Mouse (Mus musculus) urinary bladder, postnatal 14 days (tissue): ENCODE results near the gene Gm14862.
"Not testable (repeated sequence)": the region's sequence is repeated elsewhere in the genome, so short reads cannot be mapped to it uniquely, and the experiment has no call there.

Source experiments
- DNase-seq: peaks from one replicate; pipeline ENCODE4 v3.0.0; 2021; ENCODE audit warnings: low spot score

Gene Gm14862

DNA sequence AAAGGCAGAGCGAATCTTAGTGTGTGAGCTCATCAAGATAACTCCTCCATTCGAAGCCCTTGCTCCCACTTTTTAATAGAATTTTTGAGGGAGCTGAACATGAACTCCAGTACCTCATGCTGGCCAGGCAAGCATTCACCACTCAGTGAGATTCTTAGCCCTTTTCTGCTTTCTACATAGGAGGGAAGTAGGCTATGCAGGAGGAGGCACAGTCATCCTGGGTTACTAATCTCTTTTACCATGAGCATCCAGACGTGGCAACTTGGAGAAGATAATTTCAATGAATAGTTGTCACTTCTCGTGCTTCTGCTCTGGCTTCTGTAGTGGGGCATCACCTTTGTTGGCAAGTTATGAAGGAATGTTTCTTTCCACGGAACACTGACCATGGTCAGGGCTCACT lies at the start of gene Gm14862:
Gene Gm14862 (minus strand): TSS at position 134 of the 400 bp plus-strand sequence.
- DNase-seq: no peak

DNA sequence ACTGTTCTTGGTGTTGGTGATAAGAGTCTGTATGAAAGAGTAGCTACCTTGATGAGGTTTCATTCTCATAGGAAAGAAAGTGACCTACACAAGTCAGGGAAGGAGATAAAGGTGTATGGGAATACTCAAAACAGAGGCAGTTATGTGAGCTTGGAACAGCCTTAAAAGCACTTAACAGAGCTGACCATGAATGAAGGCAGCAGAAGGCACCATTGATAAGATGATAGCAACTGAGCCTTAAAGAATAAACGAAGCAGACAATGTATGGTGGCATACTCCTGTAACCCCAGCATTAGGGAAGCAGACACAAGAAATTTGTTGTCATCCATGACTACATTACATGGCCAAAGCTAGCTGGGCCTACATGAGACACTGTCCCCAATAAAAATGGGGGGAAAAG lies 46.8 kb upstream of the Gm14862 start:
- DNase-seq: no peak

DNA sequence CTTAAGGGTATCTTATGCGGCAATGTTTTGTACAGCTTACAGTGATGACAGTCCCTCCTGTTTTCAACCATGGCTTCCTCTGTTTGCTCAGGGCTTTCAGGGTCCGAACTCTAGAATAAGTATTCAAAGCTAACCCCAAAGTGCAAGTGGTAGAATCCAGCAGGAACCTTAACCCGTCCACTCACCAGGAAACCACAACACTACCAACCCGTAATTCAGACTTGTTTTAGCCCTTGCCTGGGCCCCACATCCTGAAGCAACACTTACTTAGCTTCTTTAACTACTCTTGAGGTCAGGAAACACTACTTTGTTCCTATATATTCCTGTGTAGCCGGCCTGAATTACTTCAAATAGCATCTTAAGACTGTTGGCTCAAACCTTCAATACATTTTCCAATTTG lies 46.1 kb upstream of the Gm14862 start:
- no peak for DNase-seq

DNA sequence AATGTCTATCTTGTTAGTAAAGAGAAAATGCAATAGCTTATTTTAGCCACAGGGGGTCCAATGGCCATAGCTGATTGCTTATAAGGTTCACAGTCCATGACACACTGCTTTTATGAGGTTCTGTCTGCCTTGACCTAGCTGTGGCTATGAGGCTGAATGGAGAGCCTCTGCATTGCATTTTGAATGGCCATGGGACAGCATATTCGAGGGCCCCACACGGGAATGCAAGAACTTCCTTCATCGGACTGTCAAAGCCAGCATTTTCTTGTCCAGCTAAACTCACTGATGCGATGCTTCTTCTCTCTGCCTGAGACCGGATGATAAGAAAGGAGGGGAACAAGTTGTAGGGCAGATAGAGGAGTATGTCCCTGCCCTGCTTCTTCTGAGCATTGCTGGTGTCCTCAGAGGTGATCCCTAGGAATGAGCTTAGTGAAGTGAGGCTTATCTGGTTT lies 41.7 kb upstream of the Gm14862 start:
- no peak for DNase-seq

DNA sequence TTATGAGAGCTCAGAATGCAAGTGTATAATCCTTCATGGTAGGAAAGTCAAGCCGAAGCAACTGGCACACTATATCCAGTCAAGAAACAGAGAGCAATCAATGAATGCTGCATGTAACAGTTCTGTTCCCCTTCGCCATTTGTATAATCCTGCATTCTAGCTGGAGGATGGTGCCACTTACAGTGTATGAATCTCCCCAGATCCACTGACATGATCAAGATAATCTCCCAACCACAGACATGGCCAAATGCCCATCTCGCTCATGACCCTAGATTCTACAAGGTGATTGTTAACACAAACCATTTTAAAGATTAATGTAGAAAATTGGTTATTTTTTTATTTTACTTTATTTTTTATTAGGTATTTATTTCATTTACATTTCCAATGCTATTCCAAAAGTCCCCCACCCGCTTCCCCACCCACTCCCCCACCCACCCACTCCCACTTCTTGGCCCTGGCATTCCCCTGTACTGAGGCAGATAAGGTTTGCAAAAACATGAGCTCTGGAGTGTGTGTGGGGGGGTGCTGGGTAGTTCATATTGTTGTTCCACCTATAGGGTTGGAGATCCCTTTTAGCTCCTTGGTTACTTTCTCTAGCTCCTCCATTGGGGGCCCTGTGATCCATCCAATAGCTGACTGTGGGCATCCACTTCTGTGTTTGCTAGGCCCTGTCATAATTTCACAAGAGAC lies 36.6 kb upstream of the Gm14862 start:
- DNase-seq: not testable (repeated sequence)

DNA sequence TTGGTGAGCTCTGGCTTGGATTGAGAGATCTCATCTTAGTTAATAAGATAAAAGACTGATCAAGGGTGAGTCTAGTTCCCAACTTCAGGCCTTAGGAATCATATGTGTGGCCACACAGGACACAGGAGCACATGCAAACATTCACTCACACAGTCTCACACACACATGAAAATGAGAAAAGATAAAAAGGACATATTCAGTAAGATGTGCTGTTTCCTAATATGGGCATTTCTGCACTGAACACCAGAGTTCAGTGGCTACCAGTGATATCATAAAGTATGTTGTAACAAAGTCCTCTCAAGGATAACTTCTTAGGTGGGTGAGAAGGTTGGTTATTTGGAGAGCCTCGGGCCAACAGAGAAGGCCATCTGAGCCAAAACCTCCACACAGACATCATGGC lies 26.8 kb upstream of the Gm14862 start, which contains the start of gene H2al1m:
Gene H2al1m (plus strand): TSS at position 301 of the 400 bp plus-strand sequence.
- DNase-seq: not testable (repeated sequence)

DNA sequence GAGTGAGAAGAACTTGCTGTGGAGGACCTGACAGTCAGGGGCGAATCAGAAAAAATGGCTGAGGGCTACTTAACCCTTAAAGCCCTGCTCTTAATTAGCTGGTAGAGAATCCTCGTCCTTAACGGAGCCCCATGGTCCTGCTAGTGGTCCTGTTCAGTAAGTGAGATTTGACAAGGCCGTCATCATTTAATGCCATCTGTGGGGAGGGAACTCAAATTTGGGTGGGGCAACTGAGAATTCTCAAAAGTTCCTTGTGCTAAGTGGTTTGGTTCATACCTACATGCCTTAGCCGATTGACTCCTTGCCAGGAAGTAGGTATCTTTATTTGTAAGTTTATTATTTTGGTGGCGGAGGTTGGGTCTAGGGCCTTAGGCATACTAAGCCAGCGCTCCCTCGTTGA lies 17.6 kb upstream of the Gm14862 start:
- DNase-seq: no peak

DNA sequence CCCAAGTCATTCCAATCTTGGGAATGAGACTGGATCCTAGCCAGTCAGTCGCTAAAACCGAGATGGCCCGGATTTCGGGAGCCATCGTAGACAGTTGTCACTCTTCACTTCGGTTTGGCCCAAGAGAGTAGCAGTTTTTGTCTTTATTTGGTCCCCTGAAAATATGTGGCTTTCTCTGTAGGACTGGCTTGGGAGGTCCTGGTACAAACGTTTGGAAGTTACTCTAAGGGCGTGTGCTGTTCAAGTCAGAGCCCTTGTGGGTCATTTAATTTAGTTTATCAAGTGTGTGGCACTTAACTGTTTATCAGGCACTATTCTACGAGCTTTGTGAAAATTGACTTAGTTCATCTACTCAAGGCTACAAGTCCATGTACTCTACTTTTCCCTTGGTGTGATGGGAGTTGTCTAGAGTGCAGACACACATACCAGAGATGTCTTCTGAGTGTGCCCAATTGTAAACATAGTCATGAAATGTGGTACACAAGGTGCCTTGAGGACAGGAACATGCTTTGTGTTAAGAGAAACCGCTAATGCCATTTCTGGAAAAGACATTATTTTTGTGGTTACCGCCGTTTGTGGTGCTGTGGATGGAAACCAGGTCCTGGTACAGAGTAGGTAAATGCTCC lies 16.8 kb upstream of the Gm14862 start:
- no peak for DNase-seq

DNA sequence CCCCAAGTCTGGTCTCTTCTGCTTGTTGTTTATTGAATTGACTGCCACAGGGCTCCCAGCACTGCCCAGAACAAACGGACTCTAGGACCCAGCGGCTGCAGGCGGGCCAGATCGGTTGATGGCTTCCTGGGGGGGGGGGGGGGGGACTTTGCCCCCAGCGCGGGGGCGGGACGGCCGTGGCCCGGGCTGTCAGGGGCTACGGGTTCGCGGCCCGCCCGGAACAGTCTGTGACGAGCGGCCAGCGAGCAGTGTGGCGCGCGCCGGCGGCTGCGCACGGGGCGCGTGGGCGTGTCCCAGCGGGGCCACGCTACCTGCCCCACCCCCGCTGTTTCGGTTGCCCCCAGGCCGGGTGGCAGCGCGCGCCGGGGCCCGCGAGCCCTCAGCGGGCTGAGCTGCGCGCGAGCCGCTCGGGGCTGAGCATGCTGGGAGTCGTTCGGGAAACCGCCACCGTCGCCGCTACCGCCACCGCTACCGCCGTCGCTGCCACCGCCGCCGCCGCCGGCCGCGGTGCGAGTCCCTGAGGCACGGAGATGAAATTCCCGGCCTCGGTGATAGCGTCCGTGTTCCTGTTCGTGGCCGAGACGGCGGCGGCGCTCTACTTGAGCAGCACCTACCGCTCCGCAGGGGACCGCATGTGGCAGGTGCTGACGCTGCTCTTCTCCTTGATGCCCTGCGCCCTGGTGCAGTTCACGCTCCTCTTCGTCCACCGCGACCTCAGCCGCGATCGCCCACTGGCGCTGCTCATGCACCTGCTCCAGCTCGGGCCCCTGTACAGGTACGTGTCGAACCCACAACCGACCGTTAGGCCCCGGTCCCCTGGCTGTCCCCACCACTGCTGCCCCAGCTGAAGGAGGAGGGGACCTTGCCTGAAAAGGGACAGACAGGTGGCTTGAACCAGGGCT lies 16.0 kb upstream of the Gm14862 start, which contains the start of gene Xk:
Gene Xk (plus strand): TSS at position 297 of the 902 bp plus-strand sequence.
- peak; percentile 50 for DNase-seq

DNA sequence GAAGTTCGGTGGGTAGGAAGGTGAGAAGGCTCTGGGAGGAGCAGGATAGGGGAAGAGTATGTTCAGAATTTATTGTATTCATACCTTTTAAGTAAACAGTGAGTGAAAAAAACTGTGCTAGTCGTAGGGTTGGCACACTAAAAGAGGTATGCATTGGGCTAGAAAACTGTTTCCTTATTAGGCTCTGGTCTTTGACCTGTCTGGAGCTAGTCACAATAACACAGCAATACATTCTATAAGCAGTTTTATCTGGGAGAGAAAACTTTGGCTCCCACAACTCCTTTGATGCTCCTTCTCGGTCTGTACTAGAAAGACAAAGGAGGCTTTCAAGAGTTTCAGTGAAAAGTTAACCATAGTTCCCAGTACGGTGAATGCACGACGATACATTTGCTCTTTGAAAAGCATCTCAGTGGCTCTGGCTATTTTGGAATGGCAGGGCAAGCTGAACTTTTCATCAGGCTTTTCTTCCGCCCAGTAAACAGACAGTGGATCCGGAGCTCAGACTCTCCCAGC lies 15.3 kb upstream of the Gm14862 start:
- DNase-seq: no peak

DNA sequence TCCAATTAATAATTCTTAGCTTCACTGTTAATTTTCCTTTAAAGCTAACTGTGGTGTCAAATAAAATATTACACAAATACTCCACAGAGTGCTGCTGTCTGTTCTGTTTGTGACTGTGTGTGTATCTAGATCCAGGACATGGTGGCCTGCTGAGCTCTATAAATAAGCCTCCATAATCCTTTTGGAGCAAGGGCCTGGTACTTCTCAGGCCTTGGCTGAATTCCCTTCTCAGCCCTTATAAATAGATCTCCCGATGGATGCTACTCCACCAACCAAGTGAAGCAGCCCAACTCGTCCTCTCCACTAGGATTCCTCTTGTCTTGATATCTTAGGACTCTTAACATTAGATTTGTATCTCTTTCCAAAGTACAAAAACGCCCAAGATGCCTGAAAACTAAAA lies 14.4 kb upstream of the Gm14862 start:
- DNase-seq: no peak

DNA sequence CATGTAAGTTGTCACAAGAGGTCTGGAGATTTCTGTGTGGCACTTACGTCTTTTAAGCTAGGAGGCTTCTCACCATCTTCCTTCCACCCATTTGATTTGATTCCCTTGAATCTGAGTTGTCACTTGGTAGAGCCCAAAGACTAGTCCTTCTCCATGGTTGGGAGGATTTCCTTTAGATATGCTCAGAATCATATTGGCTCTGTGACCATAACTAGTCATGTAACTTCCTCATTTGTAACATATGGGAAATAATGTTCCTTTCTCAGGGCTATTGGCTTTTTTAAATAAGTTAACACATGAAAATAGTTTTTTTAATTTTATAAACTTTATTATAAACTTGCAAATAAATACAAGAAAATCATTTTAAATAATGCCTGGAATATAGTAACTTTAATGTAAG lies 2.6 kb upstream of the Gm14862 start:
- DNase-seq: no peak

DNA sequence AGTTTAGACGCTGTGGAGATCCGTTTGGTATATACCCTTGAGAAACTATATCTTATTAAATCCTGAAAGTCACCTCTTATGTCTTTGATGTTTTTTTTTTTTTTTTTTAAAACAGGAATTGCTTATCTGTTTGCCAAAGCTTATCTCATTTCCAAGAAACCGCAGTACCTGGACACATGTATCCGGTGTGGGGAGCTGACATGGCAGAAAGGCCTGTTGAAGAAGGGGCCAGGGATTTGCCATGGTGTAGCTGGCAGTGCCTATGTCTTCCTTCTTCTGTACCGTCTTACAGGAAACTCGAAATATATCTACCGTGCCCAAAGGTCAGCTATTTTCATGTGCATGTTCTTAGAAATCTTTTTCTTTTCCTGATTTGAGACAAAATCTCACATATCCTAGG lies 1.1 kb upstream of the Gm14862 start:
- no peak for DNase-seq

DNA sequence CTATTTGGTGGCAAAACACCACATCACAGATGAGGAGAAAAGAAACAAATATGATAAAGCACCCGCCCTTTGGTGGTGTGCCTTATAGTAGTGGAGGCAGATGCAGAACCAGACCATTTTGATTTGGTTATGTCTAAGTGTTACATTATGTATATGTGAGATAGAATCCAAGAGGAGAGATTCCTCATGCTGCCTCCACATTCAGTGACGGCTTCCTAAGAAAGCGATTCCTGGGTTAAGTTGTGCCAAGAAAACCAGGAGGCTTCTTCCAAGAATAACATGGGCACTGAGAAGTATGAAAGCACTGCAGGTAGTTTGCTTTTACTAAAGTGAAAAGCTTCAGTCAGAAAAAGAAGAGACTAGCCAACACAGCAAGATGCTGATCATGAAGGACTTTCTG lies 1.8 kb downstream of the Gm14862 start:
- no peak for DNase-seq

DNA sequence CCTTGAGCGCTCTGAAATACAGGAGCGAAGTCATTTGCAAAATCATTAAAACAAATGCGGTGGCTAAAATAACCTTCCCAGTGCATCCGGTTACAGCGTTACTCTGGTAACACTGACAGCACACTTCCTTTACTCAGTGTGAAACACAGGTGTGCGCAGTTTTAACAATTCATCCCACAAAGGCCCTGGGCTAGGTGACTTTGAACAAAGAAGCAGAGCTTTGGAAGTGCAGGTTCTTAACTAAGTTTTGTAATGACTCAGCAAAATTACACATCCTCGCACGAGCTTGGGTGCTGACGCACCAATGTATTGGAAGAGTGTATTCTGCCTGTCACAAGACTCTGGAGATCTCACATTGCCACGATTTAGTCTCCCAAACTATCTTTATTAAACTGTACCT lies 2.7 kb downstream of the Gm14862 start:
- no peak for DNase-seq

DNA sequence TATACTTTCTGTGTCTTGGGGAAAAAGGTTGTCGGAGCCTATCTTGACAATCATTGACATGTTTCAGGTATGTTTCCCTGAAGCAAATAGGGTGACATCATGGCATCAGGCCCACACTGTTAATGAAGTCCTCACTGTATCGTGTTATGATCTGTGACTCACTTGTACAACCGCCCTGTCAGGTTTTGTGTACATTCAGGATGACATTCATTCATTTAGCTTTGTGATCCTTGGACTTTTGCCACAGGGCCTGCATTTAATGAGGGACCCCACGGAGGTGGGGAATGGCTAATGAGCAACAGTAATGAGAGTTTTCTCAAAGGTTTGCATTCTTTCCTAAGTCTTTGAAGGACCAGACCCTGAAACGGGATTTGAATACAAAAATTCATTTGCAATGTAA lies 7.8 kb downstream of the Gm14862 start:
- peak; percentile 51 for DNase-seq

DNA sequence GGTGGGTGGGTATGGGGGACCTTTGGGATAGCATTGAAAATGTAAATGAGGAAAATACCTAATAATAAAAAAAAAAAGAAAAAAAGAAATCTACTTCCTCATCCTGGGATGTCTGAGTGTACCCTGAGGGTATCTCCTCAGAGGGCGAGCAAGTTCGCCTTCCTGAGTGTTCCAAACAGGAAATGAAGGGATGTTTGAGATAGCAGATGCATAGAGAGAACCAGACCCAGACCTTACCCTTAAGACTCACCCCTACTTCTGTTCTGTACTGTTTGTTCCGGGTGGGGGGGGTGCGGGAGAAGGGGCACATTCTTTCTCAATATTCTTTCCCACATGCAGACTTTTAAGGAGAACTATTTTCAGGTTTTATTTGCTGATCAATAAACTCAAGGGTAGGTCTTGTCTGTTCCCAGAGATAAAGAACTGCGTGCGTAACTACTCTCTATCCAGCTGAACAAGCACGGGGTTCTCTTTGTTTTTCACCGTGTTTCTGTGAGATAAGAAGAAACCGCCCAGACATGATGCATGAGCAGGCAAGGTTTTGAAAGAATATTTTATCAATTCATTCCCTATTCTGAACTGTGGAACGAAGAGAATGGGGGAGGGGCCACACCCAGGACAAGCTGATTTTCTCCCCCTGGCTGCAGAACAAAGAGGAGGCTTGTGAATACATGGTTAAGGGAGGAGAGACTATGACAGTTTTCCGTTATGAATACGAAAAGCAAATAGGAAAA lies 11.9 kb downstream of the Gm14862 start:
- DNase-seq: peak; percentile 32

DNA sequence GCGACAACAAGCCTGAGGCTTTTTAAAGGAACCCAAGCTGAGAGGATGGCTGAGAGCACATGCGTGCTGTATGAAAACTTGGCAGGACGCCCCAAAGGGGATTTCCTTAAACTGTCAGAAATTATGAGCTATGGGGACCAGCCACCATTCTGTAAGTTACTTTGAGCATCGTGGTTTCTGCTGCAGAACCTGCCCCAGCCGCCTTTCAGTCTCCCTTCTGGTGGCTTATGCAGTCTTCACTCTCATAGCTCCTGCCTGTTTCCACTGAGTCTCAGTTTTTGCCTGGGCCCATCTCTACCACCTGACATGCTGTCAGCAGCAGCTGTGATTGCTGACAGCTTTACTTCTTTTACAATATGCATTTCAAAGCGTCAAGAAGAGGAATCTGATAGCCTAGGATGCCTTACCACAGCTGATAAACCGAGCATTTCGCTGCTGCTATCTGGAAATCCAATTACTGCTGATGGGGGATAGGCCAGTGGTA lies 13.3 kb downstream of the Gm14862 start:
- DNase-seq: peak; percentile 10

DNA sequence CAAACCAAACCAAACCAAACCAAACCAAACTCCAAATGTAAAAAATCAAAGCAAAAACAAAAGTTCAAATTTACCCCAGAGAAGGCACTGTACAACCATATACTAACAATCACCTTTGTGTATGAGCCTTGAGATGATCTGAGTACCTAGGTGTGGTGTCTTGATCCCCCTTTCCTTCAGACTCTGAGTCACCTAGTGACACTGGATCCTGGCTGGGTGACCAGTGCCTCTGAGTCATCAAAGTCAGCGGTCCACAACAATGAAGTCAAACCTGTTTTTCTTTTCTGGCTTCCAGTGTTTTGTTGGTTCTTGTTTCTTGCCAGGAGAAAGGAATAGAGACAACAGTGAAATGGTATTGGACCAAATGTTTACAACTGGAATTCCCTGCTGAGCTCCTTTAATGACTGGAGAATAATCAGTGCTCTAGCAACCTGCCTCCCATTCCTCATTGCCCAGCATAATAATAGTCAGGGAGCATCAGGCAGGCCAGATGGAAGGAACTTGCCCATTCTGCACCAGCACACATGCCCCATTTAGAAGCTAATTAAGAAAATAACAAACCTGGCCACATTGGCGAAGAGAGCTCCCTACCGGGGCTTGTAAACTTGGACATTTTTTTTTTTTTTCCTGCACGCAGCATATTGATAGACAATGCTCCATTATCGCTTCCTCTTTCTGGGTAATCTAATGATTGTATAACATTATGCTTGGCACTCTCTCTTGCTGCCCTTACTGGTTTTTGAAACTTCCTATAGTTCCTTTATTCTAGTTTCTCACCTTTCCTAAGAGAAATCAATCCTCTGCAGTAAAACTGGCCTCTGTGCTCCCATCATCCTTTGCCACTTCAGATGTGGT lies 15.7 kb downstream of the Gm14862 start:
- DNase-seq: peak; percentile 38

DNA sequence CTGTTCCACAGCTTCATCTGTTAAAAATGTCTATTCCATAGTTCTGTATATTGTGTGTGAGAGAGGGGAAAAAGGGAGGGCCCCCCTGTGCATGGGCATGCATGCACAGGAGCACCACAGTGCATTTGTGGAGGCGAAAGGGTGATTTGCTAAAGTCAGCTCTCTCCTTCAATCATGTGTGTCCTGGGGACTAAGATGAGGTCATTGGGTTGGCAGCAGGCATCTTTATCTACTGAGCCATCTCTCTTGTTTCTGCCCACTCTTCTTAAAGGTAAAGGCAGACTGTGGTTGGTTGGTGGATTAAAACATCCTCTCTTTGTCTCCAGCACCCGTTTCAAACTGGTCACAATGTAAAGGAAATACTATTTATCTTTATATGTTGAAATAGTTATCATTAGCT lies 29.6 kb downstream of the Gm14862 start:
- no peak for DNase-seq
